Mouse (Mus musculus): ENCODE data around the gene Cebpz. TPM values are rescaled to one million over a fixed set of nuclear protein-coding genes. Genes with fewer than 3 reads are reported as not detected.

Gene Cebpz
- polyA plus RNA-seq, 1 experiment from 2014 or later, result 30.8 TPM

DNA sequence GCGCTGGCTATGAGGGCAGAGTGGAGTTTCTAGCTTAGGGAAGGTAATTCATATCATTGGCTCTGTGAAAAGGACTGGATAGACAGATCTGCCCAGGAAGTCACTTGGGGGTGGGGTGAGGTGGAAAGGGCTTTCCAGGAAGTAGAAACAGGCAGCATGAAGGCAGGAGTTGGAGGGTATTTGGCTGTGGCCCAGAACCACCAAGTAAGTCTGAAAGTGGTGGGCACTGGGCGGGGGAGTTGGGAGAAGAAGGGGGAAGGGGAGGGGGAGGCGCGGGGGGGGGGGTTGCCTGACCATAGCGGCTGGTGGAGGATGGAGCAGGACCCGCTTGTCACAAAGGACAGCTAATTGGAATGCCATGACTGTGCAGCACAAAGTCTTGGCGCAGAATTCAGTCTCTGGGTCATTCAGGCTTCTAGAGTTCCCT is 55.0 kb downstream of the Cebpz start:
- Histone ChIP-seq H3K9ac (ENCODE audit: low read depth, low read length) (peak overlapping the region; percentile 83), H3K27ac (ENCODE audit: low read depth, low read length) (peak overlapping the region; percentile 92), H3K36me3 (ENCODE audit: control insufficient read depth, insufficient read depth) (peaks cover 26% of the 10 kb centered on the region), H3K4me3 (ENCODE audit: low read depth, low read length) (peak overlapping the region; percentile 81), H3K4me1 (replicated peaks; ENCODE audit: control insufficient read depth, insufficient read depth, low read length) (peaks cover 4% of the 10 kb centered on the region; the same call in 1 of the 2 replicates), H3K9me3 (ENCODE audit: control insufficient read depth) (no peaks in the 10 kb centered on the region), H3K27me3 (replicated peaks; ENCODE audit: control insufficient read depth, insufficient read depth, low read length) (no peaks in the 10 kb centered on the region), H3K4me2 (replicated peaks; ENCODE audit: low read depth) (peak overlapping the region; percentile 60)
- peak; percentile 45 for ATAC-seq
- TF ChIP-seq CTCF (IDR thresholded peaks at IDR 0.05; ENCODE audit: low read depth), result no peak
- WGBS, result 10% methylated on average over 4 of the region's 7 CpGs

DNA sequence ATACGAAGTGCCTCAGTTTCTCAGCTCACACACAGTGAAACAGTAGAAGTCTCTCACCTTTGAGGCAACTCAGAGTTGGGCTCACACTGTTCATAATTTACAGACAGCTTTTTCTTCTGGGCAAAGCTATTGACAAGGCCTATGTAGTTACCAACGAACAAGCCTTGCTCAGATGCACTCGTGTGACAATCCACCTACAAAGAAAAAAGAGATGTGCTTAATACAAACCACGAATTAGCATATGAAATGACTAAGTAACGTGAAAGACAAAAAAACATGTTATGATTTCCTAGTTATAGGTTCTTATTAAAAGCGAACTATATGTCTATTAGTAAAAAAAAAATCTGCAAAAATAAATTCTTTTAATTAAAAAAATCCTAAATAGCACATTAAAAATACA is 63.0 kb downstream of the Cebpz start:
- Histone ChIP-seq H3K36me3 (ENCODE audit: control insufficient read depth, insufficient read depth) (peaks cover 76% of the 10 kb centered on the region), H3K9ac (ENCODE audit: low read depth, low read length) (no peak overlapping the region), H3K4me2 (replicated peaks; ENCODE audit: low read depth) (no peak overlapping the region), H3K4me3 (ENCODE audit: low read depth, low read length) (no peak overlapping the region), H3K4me1 (replicated peaks; ENCODE audit: control insufficient read depth, insufficient read depth, low read length) (no peaks in the 10 kb centered on the region), H3K27me3 (replicated peaks; ENCODE audit: control insufficient read depth, insufficient read depth, low read length) (no peaks in the 10 kb centered on the region), H3K9me3 (ENCODE audit: control insufficient read depth) (no peaks in the 10 kb centered on the region), H3K27ac (ENCODE audit: low read depth, low read length) (no peak overlapping the region)
- no peak for ATAC-seq
- TF ChIP-seq CTCF (IDR thresholded peaks at IDR 0.05; ENCODE audit: low read depth), result no peak
- 95% methylated on average over 6 of the region's 6 CpGs for WGBS

Other genes starting within 250 kb of the Cebpz start
- gene Strn, start 199.9 kb downstream of the Cebpz start, polyA plus RNA-seq (2015; fragmentation: Nextera tagmentation; extraction: Ambion mirVana), result 3.8 and 4.3 TPM in 2 replicates
- 6.8 and 7.0 TPM in 2 replicates for gene Heatr5b, start 101.7 kb downstream of the Cebpz start, polyA plus RNA-seq (2015; fragmentation: Nextera tagmentation; extraction: Ambion mirVana)
- 64.7 and 65.1 TPM in 2 replicates for gene Gpatch11, start 101.5 kb downstream of the Cebpz start, polyA plus RNA-seq (2015; fragmentation: Nextera tagmentation; extraction: Ambion mirVana)
- gene Eif2ak2, start 54.5 kb downstream of the Cebpz start, polyA plus RNA-seq (2015; fragmentation: Nextera tagmentation; extraction: Ambion mirVana), result 23.4 and 25.1 TPM in 2 replicates
- gene Sult6b1, start 30.1 kb downstream of the Cebpz start, polyA plus RNA-seq (2015; fragmentation: Nextera tagmentation; extraction: Ambion mirVana), result 0.25 TPM in 2 replicates
- 113 and 114 TPM in 2 replicates for gene Cebpzos, start 20.6 kb downstream of the Cebpz start, polyA plus RNA-seq (2015; fragmentation: Nextera tagmentation; extraction: Ambion mirVana)
- 24.1 and 29.7 TPM in 2 replicates for gene Ndufaf7, start 70 bp upstream of the Cebpz start, polyA plus RNA-seq (2015; fragmentation: Nextera tagmentation; extraction: Ambion mirVana)
- gene Prkd3, start 83.8 kb upstream of the Cebpz start, polyA plus RNA-seq (2015; fragmentation: Nextera tagmentation; extraction: Ambion mirVana), result 9.9 and 11.1 TPM in 2 replicates
- gene Qpct, start 114.8 kb upstream of the Cebpz start, polyA plus RNA-seq (2015; fragmentation: Nextera tagmentation; extraction: Ambion mirVana), result 23.9 and 24.8 TPM in 2 replicates

Data from intestine, postnatal 0 days (tissue).